Mouse (Mus musculus) hindbrain, postnatal 0 days (tissue): ENCODE measurements around the gene Rnaseh2b. TPM values are rescaled to one million over a fixed set of nuclear protein-coding genes. Genes with fewer than 3 reads are reported as not detected.

Experiments used
- ATAC-seq: fragments of 200-750 bp; cut with Nextera tagmentation; 2 replicates; pipeline ENCODE4 v1.8.0; 2017; ENCODE audit warnings: mild to moderate bottlenecking, moderate TSS enrichment, moderate library complexity
- DNase-seq: peaks from one replicate; pipeline ENCODE4 v3.0.0-alpha.2; 2015; ENCODE audit warnings: low spot score
- H3K27ac ChIP-seq: fragments of 300-500 bp; sonication (generic); 2 replicates; pipeline ENCODE4 v1.5.1; 2014; ENCODE audit warnings: mild to moderate bottlenecking
- H3K27me3 ChIP-seq: fragments of 300-500 bp; sonication (generic); 2 replicates; pipeline ENCODE4 v1.6.1; 2014; ENCODE audit warnings: low read length, mixed read lengths; ENCODE audit not compliant: insufficient read depth
- H3K36me3 ChIP-seq: fragments of 300-500 bp; sonication (generic); 2 replicates; pipeline ENCODE4 v1.6.1; 2014; ENCODE audit warnings: low read length, mixed read lengths; ENCODE audit not compliant: insufficient read depth
- H3K4me1 ChIP-seq: fragments of 300-500 bp; sonication (generic); 2 replicates; pipeline ENCODE4 v1.6.1; 2014; ENCODE audit warnings: antibody characterized with exemption, low read length, mixed read lengths; ENCODE audit not compliant: insufficient read depth
- H3K4me2 ChIP-seq: fragments of 300-500 bp; sonication (generic); 2 replicates; pipeline ENCODE4 v1.6.1; 2014; ENCODE audit warnings: low read depth, mild to moderate bottlenecking, low read length, moderate library complexity, mixed read lengths
- H3K4me3 ChIP-seq: fragments of 300-500 bp; sonication (generic); 2 replicates; pipeline ENCODE4 v1.5.1; 2014; ENCODE audit warnings: low read length
- H3K9ac ChIP-seq: fragments of 300-500 bp; sonication (generic); replicated peaks from 2 replicates; pipeline ENCODE4 v1.6.1; 2014; ENCODE audit warnings: mild to moderate bottlenecking, low read length, moderate library complexity, mixed read lengths
- H3K9me3 ChIP-seq: fragments of 300-500 bp; sonication (generic); 2 replicates; pipeline ENCODE4 v1.6.1; 2016; ENCODE audit warnings: low read length, mixed read lengths
- CTCF ChIP-seq: IDR thresholded peaks from 2 replicates; pipeline ENCODE4 v1.5.1; 2016; ENCODE audit warnings: antibody characterized with exemption, control low read depth, low read depth
- WGBS: fragments of 180-500 bp; shearing (Covaris S2); extraction: QIAGEN DNeasy Blood & Tissue Kit; methylation state at CpG from one replicate; pipeline ENCODE4 v1.1.7; 2014; 5-methylcytosine and 5-hydroxymethylcytosine counted together
- polyA plus RNA-seq: library from polyadenylated mRNA; unstranded; fragments of >200 nt; fragmentation: Nextera tagmentation; extraction: Ambion mirVana; gene quantifications from 2 replicates; pipeline ENCODE4 v1.2.1, GENCODE M21; 2015
- total RNA-seq: library from RNA; depleted of rRNA; stranded (reverse); fragments of >200 nt; gene quantifications from 2 replicates; pipeline ENCODE4 v1.2.3, GENCODE M21; 2014

Rnaseh2b gene
- total and polyA plus RNA-seq, 2 experiments from 2014 or later: 22.3 to 42.5 TPM

- H3K27ac ChIP-seq: no peak overlapping the region
- DNase-seq: peak; percentile 25
- TF ChIP-seq CTCF: no peak
- no peak overlapping the region for H3K4me2 ChIP-seq
- H3K27me3 ChIP-seq: no peaks in the 10 kb centered on the region
- H3K36me3 ChIP-seq: no peaks in the 10 kb centered on the region
- ATAC-seq: no peak
- H3K9me3 ChIP-seq: no peaks in the 10 kb centered on the region
- H3K4me3 ChIP-seq: no peak overlapping the region
- H3K4me1 ChIP-seq: no peaks in the 10 kb centered on the region
- no peak overlapping the region for H3K9ac ChIP-seq
These were observed 83.3 kb downstream of the Rnaseh2b start for GRCm38 (mm10) chr14:62375694-62376093.

GRCm38 (mm10) chr14:62376115-62376514, 83.7 kb downstream of the Rnaseh2b start:
- no peak for ATAC-seq

GRCm38 (mm10) chr14:62379391-62379790, 87.0 kb downstream of the Rnaseh2b start:
- no peak overlapping the region for H3K4me3 ChIP-seq
- H3K36me3 ChIP-seq: no peaks in the 10 kb centered on the region
- no peak overlapping the region for H3K4me2 ChIP-seq
- ATAC-seq (no peak), DNase-seq (no peak)
- no peak overlapping the region for H3K9ac ChIP-seq
- 92% methylated on average over 2 of the region's 2 CpGs for WGBS
- H3K27ac ChIP-seq: no peak overlapping the region
- no peaks in the 10 kb centered on the region for H3K9me3 ChIP-seq
- H3K4me1 ChIP-seq: no peaks in the 10 kb centered on the region
- H3K27me3 ChIP-seq: no peaks in the 10 kb centered on the region
- no peak for TF ChIP-seq CTCF

More at GRCm38 (mm10) chr14:62376115-62376514, 83.7 kb downstream of the Rnaseh2b start:
- Histone ChIP-seq H3K4me2 (no peak overlapping the region), H3K27me3 (no peaks in the 10 kb centered on the region), H3K9ac (no peak overlapping the region), H3K27ac (no peak overlapping the region), H3K4me3 (no peak overlapping the region), H3K9me3 (no peaks in the 10 kb centered on the region), H3K4me1 (no peaks in the 10 kb centered on the region), H3K36me3 (no peaks in the 10 kb centered on the region)
- 77% methylated on average over 2 of the region's 2 CpGs for WGBS
- TF ChIP-seq CTCF: no peak
- no peak for DNase-seq

GRCm38 (mm10) chr14:62380606-62381005, 88.2 kb downstream of the Rnaseh2b start:
- Histone ChIP-seq H3K36me3 (no peaks in the 10 kb centered on the region), H3K4me3 (no peak overlapping the region), H3K9ac (no peak overlapping the region), H3K27ac (no peak overlapping the region), H3K4me2 (no peak overlapping the region), H3K27me3 (no peaks in the 10 kb centered on the region), H3K9me3 (no peaks in the 10 kb centered on the region), H3K4me1 (no peaks in the 10 kb centered on the region)
- WGBS: 64% methylated on average over 6 of the region's 6 CpGs
- DNase-seq: no peak
- TF ChIP-seq CTCF: no peak
- no peak for ATAC-seq

- Histone ChIP-seq H3K4me2 (no peak overlapping the region), H3K27me3 (no peaks in the 10 kb centered on the region), H3K4me1 (no peaks in the 10 kb centered on the region), H3K9ac (no peak overlapping the region), H3K4me3 (no peak overlapping the region), H3K36me3 (no peaks in the 10 kb centered on the region), H3K27ac (no peak overlapping the region), H3K9me3 (no peaks in the 10 kb centered on the region)
- TF ChIP-seq CTCF: no peak
- no peak for DNase-seq
- 71% methylated on average over 3 of the region's 3 CpGs for WGBS
- no peak for ATAC-seq
These were observed 90.7 kb downstream of the Rnaseh2b start for GRCm38 (mm10) chr14:62383109-62383508.

- Histone ChIP-seq H3K9ac (no peak overlapping the region), H3K36me3 (no peaks in the 10 kb centered on the region), H3K27me3 (no peaks in the 10 kb centered on the region), H3K27ac (no peak overlapping the region), H3K4me2 (no peak overlapping the region), H3K9me3 (no peaks in the 10 kb centered on the region), H3K4me1 (no peaks in the 10 kb centered on the region), H3K4me3 (no peak overlapping the region)
- 95% methylated on average over 3 of the region's 3 CpGs for WGBS
- DNase-seq (no peak), ATAC-seq (no peak)
- no peak for TF ChIP-seq CTCF
These were observed 91.5 kb downstream of the Rnaseh2b start for GRCm38 (mm10) chr14:62383786-62384299.

GRCm38 (mm10) chr14:62389064-62389728, 96.8 kb downstream of the Rnaseh2b start:
- Histone ChIP-seq H3K4me3 (no peak overlapping the region), H3K4me2 (peak overlapping the region; percentile 40), H3K4me1 (peaks cover 4% of the 10 kb centered on the region; the same call in 1 of the 2 replicates), H3K9ac (no peak overlapping the region), H3K27me3 (no peaks in the 10 kb centered on the region), H3K36me3 (no peaks in the 10 kb centered on the region), H3K9me3 (no peaks in the 10 kb centered on the region), H3K27ac (peak overlapping the region; percentile 79)
- ATAC-seq (peak; percentile 81), DNase-seq (peak; percentile 27)
- WGBS: 17% methylated on average over 6 of the region's 6 CpGs
- TF ChIP-seq CTCF: no peak
